Mouse (Mus musculus) spleen, adult 2 months (tissue): ENCODE results near the gene Ntrk3.

Source experiments
- CTCF ChIP-seq: fragments of 200-500 bp; IDR thresholded peaks from 2 replicates; pipeline ENCODE4 v1.5.1; 2011; ENCODE audit warnings: mild to moderate bottlenecking, inconsistent platforms; ENCODE audit not compliant: insufficient read depth, insufficient read length, insufficient replicate concordance; ENCODE audit errors: extremely low read depth
- POLR2A ChIP-seq: fragments of 200-500 bp; IDR thresholded peaks from 2 replicates; pipeline ENCODE4 v1.6.1; 2011; ENCODE audit warnings: low read depth, low read length, inconsistent platforms

GRCm38 (mm10) chr7:78471755-78472154, 266.1 kb downstream of the Ntrk3 start:
- TF ChIP-seq POLR2A (no peak), CTCF (no peak)
